Mouse (Mus musculus) small intestine, adult 2 months (tissue): Measurements from ENCODE around the gene Efcab9. TPM values are rescaled to one million over a fixed set of nuclear protein-coding genes. Genes with fewer than 3 reads are reported as not detected.

Experiments
- H3K27ac ChIP-seq: fragments of 200-500 bp; 2 replicates; pipeline ENCODE4 v1.5.1; 2012; ENCODE audit warnings: low read depth, low read length, control low read depth, inconsistent platforms; ENCODE audit not compliant: insufficient read depth
- H3K27me3 ChIP-seq: fragments of 200-500 bp; 2 replicates; pipeline ENCODE4 v1.6.1; 2012; ENCODE audit warnings: mild to moderate bottlenecking, moderate library complexity, low read length, inconsistent platforms; ENCODE audit not compliant: control insufficient read depth, insufficient read depth
- H3K36me3 ChIP-seq: fragments of 200-500 bp; 2 replicates; pipeline ENCODE4 v1.6.1; 2012; ENCODE audit warnings: mild to moderate bottlenecking, low read length, control low read depth, inconsistent platforms; ENCODE audit not compliant: control insufficient read depth, insufficient read depth
- H3K4me1 ChIP-seq: fragments of 200-500 bp; 2 replicates; pipeline ENCODE4 v1.6.1; 2012; ENCODE audit warnings: low read length, inconsistent platforms, mixed read lengths; ENCODE audit not compliant: control insufficient read depth, insufficient read depth, insufficient read length
- H3K4me3 ChIP-seq: fragments of 200-500 bp; 2 replicates; pipeline ENCODE4 v1.5.1; 2012; ENCODE audit warnings: low read depth, mild to moderate bottlenecking, control low read depth, inconsistent platforms, low read length, moderate library complexity
- CTCF ChIP-seq: fragments of 200-500 bp; IDR thresholded peaks from 2 replicates; pipeline ENCODE4 v1.5.1; 2012; ENCODE audit warnings: low read depth, mild to moderate bottlenecking, control low read depth, inconsistent platforms, low read length, moderate library complexity, mixed read lengths; ENCODE audit not compliant: insufficient replicate concordance, insufficient read length; ENCODE audit errors: extremely low read depth
- POLR2A ChIP-seq: fragments of 200-500 bp; IDR thresholded peaks from 2 replicates; pipeline ENCODE4 v1.6.1; 2012; ENCODE audit warnings: low read depth, mild to moderate bottlenecking, control low read depth, inconsistent platforms, low read length, moderate library complexity
- WGBS: fragments of 180-500 bp; shearing (Covaris S2); methylation state at CpG from one replicate; pipeline ENCODE4 v1.1.7; 2018; 5-methylcytosine and 5-hydroxymethylcytosine counted together
- polyA plus RNA-seq: library from polyadenylated mRNA; depleted of rRNA; stranded (reverse); fragments of >200 nt; gene quantifications from 2 replicates; pipeline ENCODE4 v1.2.3, GENCODE M21; 2012

Gene Efcab9
- polyA plus RNA-seq, 1 experiment: not detected

DNA sequence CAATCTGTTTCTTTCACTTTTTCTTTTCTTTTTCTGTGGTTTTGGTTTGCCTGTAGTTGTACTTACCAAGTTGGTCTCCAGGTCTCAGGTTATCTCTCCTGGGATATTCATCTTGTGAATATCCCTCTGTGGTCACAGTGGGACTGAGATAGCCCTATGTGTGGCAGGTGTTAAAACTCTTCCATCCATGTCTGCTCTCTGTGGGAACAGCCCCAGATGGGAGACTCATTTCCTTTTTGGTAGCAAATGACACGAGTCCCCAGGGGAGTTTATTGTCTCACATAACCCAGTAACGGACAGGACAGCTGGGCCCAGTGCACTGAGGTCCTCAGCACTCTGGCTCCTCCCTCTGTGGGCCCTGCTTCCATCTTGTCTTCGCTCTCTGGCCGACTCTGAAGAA, 18.2 kb upstream of the Efcab9 start:
- Histone ChIP-seq H3K36me3 (0 out of 2 replicates have a peak, but pooled peaks cover 2% of the 10 kb centered on the region), H3K27ac (no peak overlapping the region), H3K4me3 (no peak overlapping the region), H3K4me1 (peaks cover 40% of the 10 kb centered on the region), H3K27me3 (no peaks in the 10 kb centered on the region)
- TF ChIP-seq CTCF (no peak), POLR2A (no peak)
- 65% methylated on average over 4 of the region's 4 CpGs for WGBS

DNA sequence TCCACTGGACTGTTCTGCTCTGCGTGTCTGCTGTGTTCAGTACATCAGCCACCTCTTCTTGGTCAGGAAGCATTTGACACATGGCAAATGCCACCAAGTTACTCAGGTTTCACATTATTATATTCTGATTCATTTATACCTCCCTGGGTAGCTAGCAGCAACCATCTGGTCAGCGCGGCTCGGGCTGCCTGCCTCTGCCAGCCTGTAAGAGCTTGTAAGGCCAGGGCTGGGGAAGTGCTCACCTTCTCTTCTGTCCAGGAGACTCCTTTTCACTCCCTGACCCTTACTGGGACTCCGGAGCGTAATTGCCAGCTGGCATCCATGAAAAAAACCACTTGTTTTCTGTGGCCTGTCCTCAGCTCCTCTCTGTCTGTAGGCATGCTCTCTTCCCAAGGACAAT, 17.4 kb upstream of the Efcab9 start:
- no peak overlapping the region for H3K27ac ChIP-seq
- TF ChIP-seq POLR2A: no peak
- TF ChIP-seq CTCF: no peak
- no peak overlapping the region for H3K4me3 ChIP-seq
- WGBS: 87% methylated on average over 6 of the region's 6 CpGs
- peaks cover 36% of the 10 kb centered on the region for H3K4me1 ChIP-seq
- H3K36me3 ChIP-seq: 0 out of 2 replicates have a peak, but pooled peaks cover 2% of the 10 kb centered on the region
- H3K27me3 ChIP-seq: no peaks in the 10 kb centered on the region

DNA sequence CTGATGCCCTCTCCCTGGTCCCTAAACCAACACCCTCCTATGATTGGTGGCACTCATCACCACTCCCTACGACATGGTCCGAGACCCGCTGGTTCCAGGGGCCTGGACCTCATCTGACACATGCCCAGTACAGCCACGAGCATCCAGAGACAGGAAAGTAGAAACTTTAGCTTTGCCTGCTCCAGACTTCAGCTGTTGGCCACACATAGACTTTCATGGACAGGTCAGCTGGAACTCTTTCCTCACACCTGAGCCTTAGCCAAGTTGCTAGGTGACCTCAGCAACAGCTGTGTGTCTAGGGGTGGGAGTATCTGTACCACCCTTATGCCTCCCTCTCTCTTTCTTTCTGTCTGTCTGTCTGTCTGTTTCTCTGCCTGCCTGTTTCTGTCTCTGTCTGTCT, 16.4 kb upstream of the Efcab9 start:
- TF ChIP-seq POLR2A: no peak
- no peak overlapping the region for H3K27ac ChIP-seq
- H3K4me1 ChIP-seq: peaks cover 26% of the 10 kb centered on the region
- H3K4me3 ChIP-seq: no peak overlapping the region
- 88% methylated on average over 4 of the region's 4 CpGs for WGBS
- H3K36me3 ChIP-seq: 0 out of 2 replicates have a peak, but pooled peaks cover 3% of the 10 kb centered on the region
- no peaks in the 10 kb centered on the region for H3K27me3 ChIP-seq

DNA sequence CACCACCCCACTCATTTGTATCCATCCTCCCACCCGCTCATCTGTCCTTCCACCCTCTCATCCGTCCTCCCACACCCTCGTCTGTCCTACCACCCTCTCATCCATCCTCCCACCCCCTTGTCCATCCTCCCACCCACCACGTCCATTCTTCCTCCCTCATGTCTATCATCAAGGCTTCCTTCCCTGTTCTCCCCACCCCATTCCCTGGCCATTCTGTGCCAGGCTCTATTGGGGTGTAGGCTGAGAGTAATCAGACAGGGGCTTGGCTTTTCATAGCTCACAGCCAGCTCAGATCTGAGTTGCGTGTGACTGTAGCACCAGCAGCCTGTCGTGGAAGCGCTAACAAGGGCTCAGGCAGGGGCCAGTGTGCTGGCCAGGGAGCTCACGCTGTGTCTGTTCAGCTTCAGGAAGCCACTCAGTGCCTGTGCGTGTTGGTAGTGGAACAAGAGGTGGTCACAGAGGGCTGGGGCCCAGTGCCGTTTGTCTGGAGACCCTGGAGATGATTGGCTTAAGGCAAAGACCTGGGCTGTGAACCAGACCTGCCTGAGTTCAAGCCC, 15.6 kb upstream of the Efcab9 start:
- 83% methylated on average over 10 of the region's 10 CpGs for WGBS
- H3K4me1 ChIP-seq: peaks cover 20% of the 10 kb centered on the region
- H3K4me3 ChIP-seq: no peak overlapping the region
- H3K27ac ChIP-seq: no peak overlapping the region
- 0 out of 2 replicates have a peak, but pooled peaks cover 3% of the 10 kb centered on the region for H3K36me3 ChIP-seq
- TF ChIP-seq CTCF (no peak), POLR2A (no peak)
- H3K27me3 ChIP-seq: no peaks in the 10 kb centered on the region

DNA sequence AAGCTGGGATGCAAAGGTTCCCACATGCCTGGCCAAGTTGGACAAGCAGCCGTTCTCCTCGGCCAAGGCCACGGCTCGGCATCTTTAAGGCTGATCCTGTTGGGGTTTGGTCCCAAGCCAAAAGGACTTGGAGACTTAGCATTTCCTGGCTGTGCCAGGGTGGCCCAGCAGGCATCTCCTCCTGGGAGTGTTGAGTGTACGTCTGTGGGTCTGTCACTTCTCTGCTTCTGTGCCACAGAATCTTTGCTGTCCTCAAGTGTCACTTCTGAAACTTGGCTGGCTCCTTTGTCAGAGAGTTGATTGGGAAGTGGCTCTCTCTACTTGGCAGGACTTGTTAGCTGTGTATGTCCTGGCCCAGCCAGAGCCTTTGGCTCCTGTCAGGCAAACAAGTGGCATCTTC, 14.6 kb upstream of the Efcab9 start:
- H3K27me3 ChIP-seq: no peaks in the 10 kb centered on the region
- WGBS: 39% methylated on average over 5 of the region's 5 CpGs

DNA sequence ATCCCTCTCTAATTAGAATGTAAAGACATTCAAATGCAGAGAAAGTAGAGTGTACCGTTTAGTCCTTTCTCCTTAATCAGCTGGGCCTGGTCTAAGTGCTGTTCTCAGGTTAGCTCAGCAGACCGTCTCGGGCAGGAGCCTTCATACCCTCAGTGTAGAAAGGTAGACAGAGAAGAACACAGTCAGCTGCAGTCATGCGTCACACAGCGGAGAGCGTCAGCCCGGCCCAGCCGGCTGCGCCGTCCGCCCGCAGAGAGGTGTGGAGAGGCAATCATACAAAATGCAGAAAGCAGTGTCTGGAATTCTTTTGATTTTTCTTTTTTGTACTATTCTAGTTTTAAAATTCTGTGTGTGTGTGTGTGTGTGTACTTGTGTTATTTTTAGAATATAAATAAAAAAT, 13.7 kb upstream of the Efcab9 start:
- WGBS: 92% methylated on average over 12 of the region's 12 CpGs
- Histone ChIP-seq H3K36me3 (0 out of 2 replicates have a peak, but pooled peaks cover 3% of the 10 kb centered on the region), H3K27me3 (no peaks in the 10 kb centered on the region), H3K27ac (no peak overlapping the region), H3K4me1 (peaks cover 17% of the 10 kb centered on the region), H3K4me3 (no peak overlapping the region)
- TF ChIP-seq POLR2A: no peak
- TF ChIP-seq CTCF: no peak

More for the DNA sequence above, 14.6 kb upstream of the Efcab9 start:
- TF ChIP-seq POLR2A (no peak), CTCF (no peak)
- Histone ChIP-seq H3K36me3 (0 out of 2 replicates have a peak, but pooled peaks cover 3% of the 10 kb centered on the region), H3K27ac (no peak overlapping the region), H3K4me1 (peaks cover 18% of the 10 kb centered on the region), H3K4me3 (no peak overlapping the region)

DNA sequence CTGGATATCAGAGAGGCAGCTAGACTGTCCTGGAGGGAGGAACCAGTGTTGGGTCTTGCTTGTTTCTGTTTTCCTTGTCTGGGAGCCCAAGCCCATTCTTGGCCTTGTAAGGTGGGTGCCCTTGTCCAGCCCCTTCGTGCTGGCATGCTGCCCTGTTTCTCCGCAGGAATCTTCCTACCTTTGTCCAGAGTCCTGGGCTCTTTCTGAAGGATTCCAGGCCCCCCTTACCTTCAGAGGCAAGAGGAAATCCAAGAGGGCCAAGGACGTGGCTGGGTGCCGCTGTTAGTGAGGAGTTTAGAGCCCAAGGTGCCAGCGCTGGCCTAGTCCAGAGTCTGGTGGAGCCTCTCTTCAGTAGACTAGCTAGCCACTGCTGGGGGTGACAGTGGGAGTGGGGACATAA, 12.6 kb upstream of the Efcab9 start:
- 88% methylated on average over 5 of the region's 5 CpGs for WGBS
- peaks cover 14% of the 10 kb centered on the region; the same call in 1 of the 2 replicates for H3K4me1 ChIP-seq
- H3K27ac ChIP-seq: no peak overlapping the region
- TF ChIP-seq POLR2A: no peak
- no peak for TF ChIP-seq CTCF
- H3K36me3 ChIP-seq: 0 out of 2 replicates have a peak, but pooled peaks cover 3% of the 10 kb centered on the region
- no peaks in the 10 kb centered on the region for H3K27me3 ChIP-seq
- H3K4me3 ChIP-seq: no peak overlapping the region
